Mouse (Mus musculus) stomach, embryonic 14.5 days (tissue): ENCODE data around the gene Fam107b. TPM values are rescaled to one million over a fixed set of nuclear protein-coding genes. Genes with fewer than 3 reads are reported as not detected.

ENCODE experiments used
- ATAC-seq: fragments of 200-750 bp; cut with Nextera tagmentation; 2 replicates; pipeline ENCODE4 v1.8.0; 2017; ENCODE audit warnings: low read depth, moderate TSS enrichment; ENCODE audit not compliant: insufficient number of reproducible peaks, insufficient read depth, low FRiP score
- H3K27ac ChIP-seq: fragments of 300-500 bp; sonication (generic); 2 replicates; pipeline ENCODE4 v1.5.1; 2014; ENCODE audit warnings: mild to moderate bottlenecking, low read length, moderate library complexity, mixed read lengths
- H3K27me3 ChIP-seq: fragments of 300-500 bp; sonication (generic); 2 replicates; pipeline ENCODE4 v1.6.1; 2014; ENCODE audit warnings: low read length, control low read depth, mixed read lengths; ENCODE audit not compliant: control insufficient read depth, insufficient read depth
- H3K36me3 ChIP-seq: fragments of 300-500 bp; sonication (generic); 2 replicates; pipeline ENCODE4 v1.6.1; 2014; ENCODE audit warnings: mild to moderate bottlenecking, control low read depth, low read length, moderate library complexity, mixed read lengths; ENCODE audit not compliant: control insufficient read depth, insufficient read depth
- H3K4me1 ChIP-seq: fragments of 300-500 bp; sonication (generic); 2 replicates; pipeline ENCODE4 v1.6.1; 2014; ENCODE audit warnings: low read length, control low read depth, mixed read lengths; ENCODE audit not compliant: control insufficient read depth, insufficient read depth
- H3K4me2 ChIP-seq: fragments of 300-500 bp; sonication (generic); replicated peaks from 2 replicates; pipeline ENCODE4 v1.6.1; 2014; ENCODE audit warnings: low read depth, low read length, control low read depth
- H3K4me3 ChIP-seq: fragments of 300-500 bp; sonication (generic); 2 replicates; pipeline ENCODE4 v1.5.1; 2014; ENCODE audit warnings: low read depth, low read length, control low read depth
- H3K9ac ChIP-seq: fragments of 300-500 bp; sonication (generic); replicated peaks from 2 replicates; pipeline ENCODE4 v1.6.1; 2014; ENCODE audit warnings: low read depth, mild to moderate bottlenecking, control low read depth, low read length, moderate library complexity, mixed read lengths
- H3K9me3 ChIP-seq: fragments of 300-500 bp; sonication (generic); 2 replicates; pipeline ENCODE4 v1.6.1; 2016; ENCODE audit warnings: low read depth, low read length, control low read depth; ENCODE audit not compliant: control insufficient read depth
- WGBS: fragments of 180-500 bp; shearing (Covaris S2); extraction: QIAGEN DNeasy Blood & Tissue Kit; methylation state at CpG from one replicate; pipeline ENCODE4 v1.1.7; 2014; 5-methylcytosine and 5-hydroxymethylcytosine counted together
- polyA plus RNA-seq: library from polyadenylated mRNA; unstranded; fragments of >200 nt; fragmentation: Nextera tagmentation; extraction: Ambion mirVana; gene quantifications from 2 replicates; pipeline ENCODE4 v1.2.1, GENCODE M21; 2014

The Fam107b gene
- polyA plus RNA-seq, 1 experiment from 2014 or later: 55.4 TPM

- Histone ChIP-seq H3K4me1 (no peaks in the 10 kb centered on the region), H3K36me3 (peaks cover 24% of the 10 kb centered on the region), H3K27me3 (no peaks in the 10 kb centered on the region), H3K4me2 (no peak overlapping the region), H3K9ac (no peak overlapping the region), H3K27ac (no peak overlapping the region), H3K4me3 (no peak overlapping the region), H3K9me3 (no peaks in the 10 kb centered on the region)
- ATAC-seq: no peak
- WGBS: 75% methylated on average over 6 of the region's 6 CpGs
Measured at GRCm38 (mm10) chr2:3777696-3778095, 207.4 kb downstream of the Fam107b start.

DNA sequence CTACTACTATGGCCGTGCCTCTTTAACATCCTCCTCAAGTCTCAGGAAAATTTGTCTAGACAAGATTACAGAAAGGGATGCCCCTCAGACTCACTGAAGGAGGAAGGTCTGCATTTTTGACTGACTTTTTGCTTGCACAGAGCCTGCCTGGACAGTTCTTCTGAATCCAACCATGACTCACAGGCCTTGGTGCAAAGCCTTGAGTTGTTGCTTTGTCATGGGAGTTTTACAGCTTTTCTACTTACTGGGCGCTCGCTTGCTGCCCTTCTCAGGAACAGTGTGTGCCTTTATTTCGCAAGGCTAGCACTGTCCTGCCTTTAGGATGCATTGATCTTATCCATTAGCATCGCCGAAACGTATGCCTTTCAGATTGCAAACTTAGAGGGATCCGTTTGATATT is 215.3 kb downstream of the Fam107b start:
- Histone ChIP-seq H3K9ac (no peak overlapping the region), H3K4me3 (no peak overlapping the region), H3K27me3 (no peaks in the 10 kb centered on the region), H3K4me2 (no peak overlapping the region), H3K9me3 (no peaks in the 10 kb centered on the region), H3K4me1 (no peaks in the 10 kb centered on the region), H3K27ac (no peak overlapping the region), H3K36me3 (peaks cover 6% of the 10 kb centered on the region; the same call in 1 of the 2 replicates)
- 79% methylated on average over 8 of the region's 8 CpGs for WGBS
- ATAC-seq: no peak

DNA sequence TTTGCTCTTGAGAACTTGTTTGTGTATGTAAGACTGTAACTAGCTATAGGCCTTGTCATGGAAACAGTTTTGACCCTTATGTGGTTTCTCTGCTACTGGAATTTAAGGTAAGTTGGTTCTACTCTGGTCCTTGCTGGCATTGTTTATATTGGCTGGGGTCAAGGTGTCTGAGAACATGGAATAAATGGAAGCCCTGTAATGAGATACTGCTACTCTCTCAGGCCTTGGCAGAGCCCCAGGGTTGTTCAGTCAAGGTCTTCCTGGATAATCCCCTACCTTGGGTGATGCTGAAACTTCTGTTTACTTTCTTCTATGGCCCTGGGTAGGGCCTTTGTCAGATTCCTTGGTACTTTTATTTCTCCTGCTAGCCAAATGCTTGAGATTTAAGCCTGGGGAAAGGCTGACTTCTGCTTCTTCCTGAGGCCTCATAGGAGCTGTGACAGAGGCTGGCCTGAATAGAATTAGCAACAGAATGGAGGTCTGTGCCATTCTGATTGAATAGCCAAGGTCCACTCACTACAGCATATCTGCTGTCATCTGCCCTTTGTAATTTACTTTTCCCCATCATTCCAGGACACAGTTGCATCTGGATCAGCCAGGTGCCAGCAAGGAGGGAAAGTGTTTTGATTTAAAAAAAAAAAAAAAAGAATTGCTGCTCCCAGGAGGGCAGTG is 217.6 kb downstream of the Fam107b start:
- Histone ChIP-seq H3K27ac (no peak overlapping the region), H3K4me3 (no peak overlapping the region), H3K9ac (no peak overlapping the region), H3K27me3 (no peaks in the 10 kb centered on the region), H3K4me1 (no peaks in the 10 kb centered on the region), H3K36me3 (no peaks in the 10 kb centered on the region), H3K9me3 (no peaks in the 10 kb centered on the region), H3K4me2 (no peak overlapping the region)
- no peak for ATAC-seq

- Histone ChIP-seq H3K36me3 (no peaks in the 10 kb centered on the region), H3K4me1 (no peaks in the 10 kb centered on the region), H3K9ac (no peak overlapping the region), H3K4me3 (no peak overlapping the region), H3K9me3 (no peaks in the 10 kb centered on the region), H3K27ac (no peak overlapping the region), H3K27me3 (no peaks in the 10 kb centered on the region), H3K4me2 (no peak overlapping the region)
- WGBS: 74% methylated on average over 3 of the region's 3 CpGs
- no peak for ATAC-seq
Measured at GRCm38 (mm10) chr2:3788424-3788786, 218.1 kb downstream of the Fam107b start.

GRCm38 (mm10) chr2:3796543-3796942 is 226.3 kb downstream of the Fam107b start:
- Histone ChIP-seq H3K9me3 (no peaks in the 10 kb centered on the region), H3K9ac (no peak overlapping the region), H3K4me3 (no peak overlapping the region), H3K27me3 (no peaks in the 10 kb centered on the region), H3K4me1 (no peaks in the 10 kb centered on the region), H3K4me2 (no peak overlapping the region), H3K36me3 (no peaks in the 10 kb centered on the region), H3K27ac (no peak overlapping the region)
- 74% methylated on average over 5 of the region's 5 CpGs for WGBS
- ATAC-seq: no peak

DNA sequence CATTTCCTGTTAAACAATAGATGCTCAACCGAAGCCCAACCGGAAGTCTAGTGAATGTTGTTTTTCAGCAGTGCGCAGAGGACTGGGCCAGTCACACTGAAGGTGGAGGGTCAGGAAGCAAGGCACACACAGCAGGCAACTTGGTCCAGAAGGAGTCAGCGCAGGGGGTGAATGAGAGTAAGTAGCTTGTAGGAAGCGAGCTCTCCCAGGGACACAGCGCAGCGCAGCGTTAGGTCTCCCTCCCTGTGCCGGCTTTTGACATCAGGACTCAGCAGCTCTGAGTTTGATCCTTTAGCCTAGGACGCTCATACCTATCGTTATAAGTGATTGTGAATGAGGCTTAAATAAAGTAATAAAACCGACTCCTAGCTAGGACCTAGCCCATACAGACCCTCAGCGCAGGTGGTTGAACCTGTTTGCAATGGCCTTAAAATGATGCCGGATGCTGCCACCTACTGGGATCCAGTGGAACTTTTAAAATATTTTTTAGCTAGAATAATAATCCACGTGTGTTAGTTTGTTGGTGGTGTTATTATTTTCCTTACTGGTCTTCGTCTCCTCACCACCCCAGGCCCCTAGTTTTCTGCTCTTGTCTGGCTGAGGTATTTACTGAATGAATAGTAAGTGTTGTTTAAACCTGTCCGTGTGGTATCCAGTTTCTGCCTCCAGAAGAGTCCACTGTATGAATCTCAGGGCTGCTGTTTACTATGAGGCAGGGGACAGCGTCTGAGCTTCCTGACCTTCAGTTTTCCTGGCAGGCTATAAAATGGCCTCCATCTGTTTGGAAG is 229.7 kb downstream of the Fam107b start:
- peak; percentile 65; the same call in 1 of the 2 replicates for ATAC-seq
- Histone ChIP-seq H3K27me3 (no peaks in the 10 kb centered on the region), H3K36me3 (no peaks in the 10 kb centered on the region), H3K4me2 (peak overlapping the region; percentile 53), H3K4me3 (peak overlapping the region; percentile 18; the same call in 1 of the 2 replicates), H3K27ac (no peak overlapping the region), H3K4me1 (no peaks in the 10 kb centered on the region), H3K9me3 (no peaks in the 10 kb centered on the region), H3K9ac (no peak overlapping the region)
- 20% methylated on average over 18 of the region's 18 CpGs for WGBS

GRCm38 (mm10) chr2:3800555-3800878 is 230.2 kb downstream of the Fam107b start:
- H3K4me2 ChIP-seq: no peak overlapping the region
- H3K36me3 ChIP-seq: no peaks in the 10 kb centered on the region
- no peaks in the 10 kb centered on the region for H3K4me1 ChIP-seq
- no peak overlapping the region for H3K4me3 ChIP-seq
- H3K9ac ChIP-seq: no peak overlapping the region
- H3K27ac ChIP-seq: no peak overlapping the region
- no peaks in the 10 kb centered on the region for H3K9me3 ChIP-seq
- no peaks in the 10 kb centered on the region for H3K27me3 ChIP-seq
- WGBS: 55% methylated on average over 5 of the region's 5 CpGs
- ATAC-seq: no peak

DNA sequence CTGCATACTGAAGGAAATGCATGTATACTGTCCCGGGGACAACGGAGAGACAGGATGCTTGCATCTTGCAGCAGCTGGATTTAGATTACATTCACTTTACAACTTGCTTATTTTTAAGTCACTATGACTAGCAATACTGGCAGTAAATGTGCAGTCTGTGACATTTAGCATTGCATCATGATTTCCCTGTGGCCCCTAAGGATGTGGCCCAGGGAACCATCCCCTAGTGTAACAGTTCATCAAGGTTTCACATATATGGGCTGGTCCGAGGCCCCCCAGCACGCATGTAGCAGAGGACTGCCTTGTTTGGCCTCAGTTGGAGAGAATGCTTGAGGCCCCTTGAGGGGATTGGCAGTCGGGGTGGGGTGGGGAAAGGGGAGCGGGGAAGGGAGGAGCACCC is 235.5 kb downstream of the Fam107b start:
- 57% methylated on average over 6 of the region's 6 CpGs for WGBS
- no peaks in the 10 kb centered on the region for H3K9me3 ChIP-seq
- no peak overlapping the region for H3K27ac ChIP-seq
- H3K36me3 ChIP-seq: no peaks in the 10 kb centered on the region
- no peak overlapping the region for H3K4me3 ChIP-seq
- ATAC-seq: no peak
- H3K4me2 ChIP-seq: no peak overlapping the region
- H3K4me1 ChIP-seq: no peaks in the 10 kb centered on the region
- no peaks in the 10 kb centered on the region for H3K27me3 ChIP-seq
- no peak overlapping the region for H3K9ac ChIP-seq
